Mouse (Mus musculus) myocyte (in vitro differentiated cells): ENCODE data around the gene Lyrm9. TPM values are rescaled to one million over a fixed set of nuclear protein-coding genes. Genes with fewer than 3 reads are reported as not detected.

ENCODE experiments used
- H3K27me3 ChIP-seq: one replicate; pipeline ENCODE4 v1.6.1; 2011; ENCODE audit not compliant: control insufficient read depth, insufficient read depth, insufficient read length
- H3K36me3 ChIP-seq: one replicate; pipeline ENCODE4 v1.6.1; 2011; ENCODE audit not compliant: control insufficient read depth, insufficient read depth
- H3K4me2 ChIP-seq: one replicate; pipeline ENCODE4 v1.6.1; 2011; ENCODE audit warnings: low read depth, control low read depth
- H3K4me3 ChIP-seq: one replicate; pipeline ENCODE4 v1.5.1; 2011; ENCODE audit warnings: mild to moderate bottlenecking, control low read depth, moderate library complexity
- H3K79me2 ChIP-seq: one replicate; pipeline ENCODE4 v1.6.1; 2011; ENCODE audit not compliant: control insufficient read depth, insufficient read depth
- H3ac ChIP-seq: one replicate; pipeline ENCODE4 v1.6.1; 2011; ENCODE audit not compliant: control insufficient read depth, insufficient read length
- CEBPB ChIP-seq: IDR thresholded peaks from 2 replicates; pipeline ENCODE4 v1.6.1; 2011; ENCODE audit warnings: mild to moderate bottlenecking, moderate library complexity; ENCODE audit not compliant: poor library complexity, insufficient read depth, severe bottlenecking
- E2F4 ChIP-seq: IDR thresholded peaks from one replicate; pipeline ENCODE4 v1.6.1; 2011; ENCODE audit warnings: mild to moderate bottlenecking, control low read depth, moderate library complexity; ENCODE audit not compliant: insufficient read depth
- MAX ChIP-seq: IDR thresholded peaks from one replicate; pipeline ENCODE4 v1.6.1; 2011; ENCODE audit warnings: low read depth, mild to moderate bottlenecking, control low read depth
- MYOD1 ChIP-seq, 3 experiments: IDR thresholded peaks; one replicate each; pipeline ENCODE4 v1.6.1; 2011; ENCODE audit warnings: control low read depth in 2 of 3, low read depth in 2 of 3, mild to moderate bottlenecking in 2 of 3, moderate library complexity in 1 of 3; ENCODE audit not compliant: insufficient read length in 2 of 3, control insufficient read depth in 1 of 3
- MYOG ChIP-seq, 3 experiments: IDR thresholded peaks; one replicate each; pipeline ENCODE4 v1.6.1; 2011; ENCODE audit warnings: control low read depth in 2 of 3, low read depth in 2 of 3, mild to moderate bottlenecking in 2 of 3; ENCODE audit not compliant: insufficient read length in 2 of 3, control insufficient read depth in 1 of 3, insufficient read depth in 1 of 3
- POLR2A ChIP-seq: IDR thresholded peaks from one replicate; pipeline ENCODE4 v1.6.1; 2011; ENCODE audit warnings: low read depth, mild to moderate bottlenecking, control low read depth, moderate library complexity; ENCODE audit not compliant: insufficient read length
- POLR2AphosphoS2 ChIP-seq: IDR thresholded peaks from one replicate; pipeline ENCODE4 v1.6.1; 2011; ENCODE audit warnings: low read depth, control low read depth; ENCODE audit not compliant: insufficient read length
- REST ChIP-seq: IDR thresholded peaks from one replicate; pipeline ENCODE4 v1.6.1; 2011; ENCODE audit warnings: mild to moderate bottlenecking, control low read depth, moderate library complexity; ENCODE audit not compliant: insufficient read depth, insufficient read length
- SRF ChIP-seq: IDR thresholded peaks from one replicate; pipeline ENCODE4 v1.6.1; 2011; ENCODE audit warnings: low read depth; ENCODE audit not compliant: control insufficient read depth, insufficient read length
- TCF12 ChIP-seq: IDR thresholded peaks from one replicate; pipeline ENCODE4 v1.6.1; 2011; ENCODE audit warnings: mild to moderate bottlenecking, control low read depth; ENCODE audit not compliant: poor library complexity, insufficient read depth, severe bottlenecking
- TCF3 ChIP-seq: IDR thresholded peaks from one replicate; pipeline ENCODE4 v1.6.1; 2011; ENCODE audit warnings: low read depth, control low read depth; ENCODE audit not compliant: insufficient read length
- USF1 ChIP-seq: IDR thresholded peaks from one replicate; pipeline ENCODE4 v1.6.1; 2011; ENCODE audit warnings: low read depth, mild to moderate bottlenecking, control low read depth, moderate library complexity
- polyA plus RNA-seq: library from polyadenylated mRNA; unstranded; fragments of >200 nt; fragmentation: generic; extraction: Trizol; gene quantifications from one replicate; pipeline ENCODE4 v1.2.1, GENCODE M21; 2012; ENCODE audit warnings: missing spikeins

Lyrm9 gene
- polyA plus RNA-seq, 1 experiment: 22.9 TPM

- Histone ChIP-seq H3K4me2 (no peak overlapping the region), H3K36me3 (no peaks in the 10 kb centered on the region), H3K27me3 (peaks cover 35% of the 10 kb centered on the region), H3K79me2 (no peaks in the 10 kb centered on the region), H3K4me3 (no peak overlapping the region), H3ac (no peak overlapping the region)
- no peak for TF ChIP-seq POLR2A
- no peak for TF ChIP-seq MAX
- no peak for TF ChIP-seq SRF
- no peak for TF ChIP-seq USF1
- TF ChIP-seq TCF12: no peak
- TF ChIP-seq POLR2AphosphoS2: no peak
- no peak for TF ChIP-seq MYOD1 (IDR thresholded peaks at IDR 0.05; ENCODE audit: control insufficient read depth in 1 of 3, insufficient read length in 2 of 3, low read depth in 2 of 3)
- no peak for TF ChIP-seq CEBPB
- no peak for TF ChIP-seq REST
- no peak for TF ChIP-seq MYOG (IDR thresholded peaks at IDR 0.05; ENCODE audit: control insufficient read depth in 1 of 3, insufficient read depth in 1 of 3, insufficient read length in 2 of 3, low read depth in 2 of 3)
- TF ChIP-seq TCF3: no peak
- no peak for TF ChIP-seq E2F4
Observed at GRCm38 (mm10) chr11:78792465-78792864, 33.9 kb upstream of the Lyrm9 start.

GRCm38 (mm10) chr11:78793116-78793515 lies 33.3 kb upstream of the Lyrm9 start:
- H3K79me2 ChIP-seq: no peaks in the 10 kb centered on the region
- no peak for TF ChIP-seq CEBPB
- TF ChIP-seq TCF12: no peak
- no peak for TF ChIP-seq E2F4
- TF ChIP-seq POLR2AphosphoS2: no peak
- TF ChIP-seq MYOD1 (IDR thresholded peaks at IDR 0.05; ENCODE audit: control insufficient read depth in 1 of 3, insufficient read length in 2 of 3, low read depth in 2 of 3): no peak
- TF ChIP-seq MYOG (IDR thresholded peaks at IDR 0.05; ENCODE audit: control insufficient read depth in 1 of 3, insufficient read depth in 1 of 3, insufficient read length in 2 of 3, low read depth in 2 of 3): no peak
- TF ChIP-seq TCF3: no peak
- TF ChIP-seq MAX: no peak
- TF ChIP-seq POLR2A: no peak
- no peak for TF ChIP-seq USF1
- TF ChIP-seq SRF: no peak
- no peak for TF ChIP-seq REST
- H3K36me3 ChIP-seq: no peaks in the 10 kb centered on the region
- no peak overlapping the region for H3K4me3 ChIP-seq
- no peak overlapping the region for H3ac ChIP-seq
- no peak overlapping the region for H3K4me2 ChIP-seq
- H3K27me3 ChIP-seq: peaks cover 36% of the 10 kb centered on the region

GRCm38 (mm10) chr11:78796072-78796729 lies 30.2 kb upstream of the Lyrm9 start:
- Histone ChIP-seq H3K27me3 (peaks cover 32% of the 10 kb centered on the region), H3K4me3 (no peak overlapping the region), H3K36me3 (no peaks in the 10 kb centered on the region), H3K79me2 (no peaks in the 10 kb centered on the region), H3K4me2 (no peak overlapping the region), H3ac (no peak overlapping the region)
- TF ChIP-seq MAX (no peak), USF1 (no peak), E2F4 (no peak), REST (no peak), MYOD1 (IDR thresholded peaks at IDR 0.05; ENCODE audit: control insufficient read depth in 1 of 3, insufficient read length in 2 of 3, low read depth in 2 of 3) (no peak), POLR2AphosphoS2 (no peak)

- no peak overlapping the region for H3K4me2 ChIP-seq
Observed at GRCm38 (mm10) chr11:78801094-78801493, 25.3 kb upstream of the Lyrm9 start.

More at GRCm38 (mm10) chr11:78801094-78801493, 25.3 kb upstream of the Lyrm9 start:
- peaks cover 7% of the 10 kb centered on the region for H3K27me3 ChIP-seq
- H3ac ChIP-seq: no peak overlapping the region
- H3K4me3 ChIP-seq: no peak overlapping the region
- H3K79me2 ChIP-seq: no peaks in the 10 kb centered on the region
- H3K36me3 ChIP-seq: no peaks in the 10 kb centered on the region
- TF ChIP-seq USF1 (no peak), MAX (no peak), TCF3 (no peak), POLR2AphosphoS2 (no peak), E2F4 (no peak), TCF12 (no peak), MYOG (IDR thresholded peaks at IDR 0.05; ENCODE audit: control insufficient read depth in 1 of 3, insufficient read depth in 1 of 3, insufficient read length in 2 of 3, low read depth in 2 of 3) (no peak), MYOD1 (IDR thresholded peaks at IDR 0.05; ENCODE audit: control insufficient read depth in 1 of 3, insufficient read length in 2 of 3, low read depth in 2 of 3) (no peak), REST (no peak), CEBPB (no peak)
